Mouse (Mus musculus) thymus, adult 18-20 months (tissue): Measurements from ENCODE around the gene Fam131c.

Experiments used
- DNase-seq, 2 experiments: peaks; one replicate each; pipeline ENCODE4 v3.0.0; 2022; ENCODE audit warnings: mixed read lengths in 2 of 2

The Fam131c gene

GRCm38 (mm10) chr4:141360846-141361245 is 7.2 kb upstream of the Fam131c start:
- DNase-seq: no peak

GRCm38 (mm10) chr4:141362937-141363548 is 5.0 kb upstream of the Fam131c start:
- no peak for DNase-seq

GRCm38 (mm10) chr4:141365126-141365525 is 2.9 kb upstream of the Fam131c start:
- DNase-seq: no peak

GRCm38 (mm10) chr4:141365876-141366275 is 2.1 kb upstream of the Fam131c start:
- DNase-seq: no peak

GRCm38 (mm10) chr4:141372426-141372825 is 4.4 kb downstream of the Fam131c start:
- DNase-seq: no peak

GRCm38 (mm10) chr4:141379674-141380073 is 11.7 kb downstream of the Fam131c start:
- no peak for DNase-seq

GRCm38 (mm10) chr4:141382406-141382805 is 14.4 kb downstream of the Fam131c start:
- DNase-seq: peak in 1 of 2 experiments; percentile 17

GRCm38 (mm10) chr4:141385275-141385674 is 17.3 kb downstream of the Fam131c start:
- peak in 1 of 2 experiments; percentile 16 for DNase-seq

- no peak for DNase-seq
Observed at GRCm38 (mm10) chr4:141386150-141386549, 18.1 kb downstream of the Fam131c start.

GRCm38 (mm10) chr4:141387093-141387784 is 19.2 kb downstream of the Fam131c start:
- peak in 1 of 2 experiments; percentile 21 for DNase-seq

GRCm38 (mm10) chr4:141387933-141388332 is 19.9 kb downstream of the Fam131c start:
- no peak for DNase-seq

GRCm38 (mm10) chr4:141389366-141390150 is 21.5 kb downstream of the Fam131c start:
- no peak for DNase-seq

GRCm38 (mm10) chr4:141391293-141391692 is 23.3 kb downstream of the Fam131c start:
- no peak for DNase-seq

- no peak for DNase-seq
Observed at GRCm38 (mm10) chr4:141394751-141395150, 26.7 kb downstream of the Fam131c start.

- no peak for DNase-seq
Observed at GRCm38 (mm10) chr4:141397861-141398260, 29.8 kb downstream of the Fam131c start.

- no peak for DNase-seq
Observed at GRCm38 (mm10) chr4:141398545-141398944, 30.5 kb downstream of the Fam131c start, which contains the start of gene Clcnka. Gene Clcnka (minus strand): TSS chr4:141398724.

GRCm38 (mm10) chr4:141400171-141400570 is 32.2 kb downstream of the Fam131c start:
- DNase-seq: no peak

GRCm38 (mm10) chr4:141404518-141405313 is 36.7 kb downstream of the Fam131c start:
- DNase-seq: peak; percentile 54 to 64

GRCm38 (mm10) chr4:141405314-141405622 is 37.2 kb downstream of the Fam131c start:
- no peak for DNase-seq

- no peak for DNase-seq
Observed at GRCm38 (mm10) chr4:141406516-141407299, 38.7 kb downstream of the Fam131c start.

GRCm38 (mm10) chr4:141408577-141408976 is 40.6 kb downstream of the Fam131c start:
- DNase-seq: no peak

GRCm38 (mm10) chr4:141411430-141411992 is 43.5 kb downstream of the Fam131c start:
- DNase-seq: no peak
